Mouse (Mus musculus): ENCODE data around the gene Ctnnbl1.

The Ctnnbl1 gene

DNA sequence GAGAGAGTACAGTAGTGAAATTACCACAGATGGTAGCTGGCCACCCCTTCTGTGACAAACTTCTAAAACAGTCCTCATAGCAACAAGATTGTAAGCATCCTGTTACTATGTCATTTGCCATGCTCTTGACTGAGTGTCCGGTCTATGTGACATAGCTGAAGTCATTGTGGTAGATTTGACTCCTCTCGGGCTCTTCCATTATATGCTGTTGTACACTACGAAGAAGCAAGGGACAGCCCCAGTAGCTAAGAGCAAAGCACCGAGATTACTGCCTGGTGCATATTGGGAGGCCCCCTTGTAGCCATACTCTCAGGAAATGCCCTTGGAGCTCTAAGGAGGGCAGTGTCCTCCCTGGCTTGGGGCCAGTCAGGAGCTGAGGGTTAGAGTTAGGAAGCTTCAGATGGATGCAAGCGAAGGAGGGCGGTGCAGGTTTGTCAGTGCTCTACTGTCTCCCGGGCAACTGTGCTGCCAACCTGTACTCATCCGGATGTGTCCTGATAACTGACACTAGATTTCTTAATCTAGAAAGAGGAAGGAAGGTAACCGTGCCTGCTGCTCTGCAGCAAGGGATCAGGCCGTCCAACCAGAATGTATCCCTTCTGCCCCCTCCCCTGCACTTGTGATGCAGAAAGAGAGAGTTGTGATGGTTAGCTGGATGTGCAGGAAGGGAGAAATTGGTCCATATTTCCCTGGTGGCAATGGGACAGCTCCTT lies 55.8 kb downstream of the Ctnnbl1 start:
- in situ Hi-C loops (cut with MboI, MseI) = no loop called here

DNA sequence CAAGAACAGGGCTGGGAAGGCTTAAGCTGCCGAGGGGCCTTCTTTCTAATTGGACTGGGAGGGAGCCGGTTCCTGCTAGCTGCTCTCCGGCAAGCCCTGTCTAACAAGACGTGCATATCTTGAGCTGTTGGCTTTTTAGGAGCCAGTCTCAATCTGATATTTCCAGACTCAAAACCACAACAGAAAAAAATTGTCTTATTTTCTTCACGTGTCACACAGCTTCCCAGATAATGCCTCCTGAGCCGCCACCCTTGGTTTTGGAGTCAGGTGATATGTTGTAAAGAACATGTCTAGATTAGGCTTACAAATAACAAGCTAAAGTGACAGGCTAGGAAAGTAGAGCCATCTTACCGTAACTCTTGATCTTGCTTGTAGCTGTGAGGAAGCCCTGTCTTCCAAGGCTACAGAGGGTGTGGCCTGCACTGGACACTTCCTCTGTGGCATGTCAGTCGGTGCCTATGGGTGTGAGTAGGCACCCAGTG lies 56.7 kb downstream of the Ctnnbl1 start:
- in situ Hi-C loops (cut with MboI, MseI) = no loop called here

DNA sequence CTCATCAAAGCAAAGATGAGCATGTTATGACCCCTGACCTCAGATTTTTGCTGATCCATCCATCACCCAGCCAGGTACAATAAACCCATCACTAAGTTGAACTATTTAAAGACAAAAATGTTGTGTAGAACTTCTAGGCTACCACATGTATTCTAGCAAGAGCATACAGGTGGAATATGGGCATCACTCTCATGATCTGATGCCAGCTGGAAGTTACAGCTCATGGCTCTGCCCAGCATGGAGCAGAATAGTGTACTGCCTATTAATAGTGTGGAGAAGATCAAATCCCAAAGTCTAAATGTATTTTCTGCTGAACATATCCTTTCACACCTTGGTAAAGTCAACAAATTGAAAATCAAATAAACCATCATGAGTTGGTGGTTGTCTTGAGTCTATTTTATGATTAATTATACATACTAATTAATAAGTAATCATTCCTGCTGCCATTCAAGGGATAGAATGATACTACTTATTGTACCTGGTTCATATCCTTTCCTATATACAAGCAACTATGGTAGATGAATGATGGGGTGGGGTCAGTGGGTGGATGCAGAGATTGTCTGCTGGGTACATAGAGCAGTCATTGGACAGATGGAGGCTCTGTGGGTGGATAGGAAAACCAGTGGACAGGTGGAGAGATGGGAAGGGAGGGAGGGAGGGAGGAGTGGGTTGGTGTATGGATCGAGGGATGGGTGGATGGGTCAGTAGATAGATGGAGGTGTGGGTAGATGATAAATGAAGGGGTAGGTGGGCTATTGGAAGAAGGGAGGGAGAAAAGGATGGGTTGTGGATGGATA lies 58.6 kb downstream of the Ctnnbl1 start:
- in situ Hi-C loops (cut with MboI, MseI) = no loop called here

DNA sequence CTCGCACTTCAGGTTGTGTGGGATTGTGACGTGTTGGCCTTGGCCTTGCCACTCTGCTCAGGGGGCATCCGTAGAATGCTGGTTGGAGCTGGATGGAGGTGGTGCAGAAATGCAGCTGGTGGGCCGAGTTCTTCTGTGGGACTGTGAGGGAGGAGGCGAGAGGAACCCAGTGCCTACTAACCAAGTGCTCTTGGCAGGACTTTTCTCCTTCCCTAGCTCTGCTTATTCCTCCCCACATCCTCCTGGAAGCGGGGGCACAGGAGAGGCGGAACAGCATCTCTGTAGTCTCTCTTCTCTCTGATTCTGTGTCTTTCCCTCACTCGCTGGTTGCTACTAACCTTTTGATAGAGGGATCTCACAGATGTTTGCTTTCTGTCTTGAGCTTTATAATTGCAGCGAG lies 62.3 kb downstream of the Ctnnbl1 start:
- in situ Hi-C loops (cut with MboI, MseI) = no loop called here

DNA sequence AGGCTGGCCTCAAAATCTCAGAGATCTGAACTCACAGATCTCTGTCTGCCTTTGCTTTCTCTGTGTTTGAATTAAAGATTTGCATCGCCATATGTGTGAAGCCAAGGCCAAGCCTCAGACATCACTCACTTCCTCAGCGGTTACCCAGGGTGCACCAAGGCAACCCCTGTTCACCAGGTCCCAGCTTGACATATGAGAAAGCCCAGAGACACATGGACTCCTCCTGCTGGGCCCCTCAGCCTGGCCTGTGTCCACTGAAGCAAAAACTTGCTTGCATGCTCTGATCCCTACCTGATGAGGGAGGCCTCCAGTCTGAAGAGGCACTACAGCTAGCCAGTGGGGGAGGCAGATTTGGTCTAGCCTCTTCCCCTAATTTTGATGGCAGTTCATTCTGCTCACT lies 63.1 kb downstream of the Ctnnbl1 start:
- in situ Hi-C loops (cut with MboI, MseI) = no loop called here

DNA sequence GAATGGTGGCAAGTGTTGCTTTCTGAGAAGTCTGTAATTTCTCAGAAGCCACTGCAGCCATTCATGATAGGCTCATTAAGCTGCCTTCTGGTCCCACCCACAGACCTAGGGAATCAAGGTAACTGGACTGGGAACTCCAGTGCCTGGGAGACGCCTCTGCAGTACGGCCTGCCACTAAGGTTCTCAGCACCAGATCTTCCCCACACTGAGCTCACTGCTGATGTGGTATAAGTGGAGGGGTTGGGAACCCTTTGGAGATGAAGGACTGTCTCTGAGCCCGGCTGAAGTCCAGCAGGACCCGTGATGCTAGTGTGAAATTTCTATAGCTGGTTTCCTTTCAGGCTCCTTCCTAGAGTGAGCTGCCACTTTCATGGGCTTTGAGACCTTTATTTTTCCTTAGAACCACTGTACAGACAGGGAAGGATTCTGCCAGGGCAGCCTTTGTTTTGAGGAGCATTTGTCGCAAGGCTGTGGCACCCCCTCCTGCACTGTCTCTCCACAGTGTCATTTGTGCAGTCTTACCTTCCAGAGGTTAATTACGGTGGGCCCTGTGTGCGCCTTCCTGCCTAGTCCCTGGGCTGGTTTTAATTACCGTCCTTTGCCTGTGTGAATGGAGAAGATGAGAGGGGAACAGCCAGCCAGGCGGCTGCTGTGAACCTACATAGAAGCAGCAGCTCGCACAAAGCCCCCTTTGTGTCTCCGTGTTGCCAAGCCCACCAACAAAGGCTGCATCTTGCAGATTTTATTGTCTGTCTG lies 63.7 kb downstream of the Ctnnbl1 start:
- in situ Hi-C loops (cut with MboI, MseI) = no loop called here

DNA sequence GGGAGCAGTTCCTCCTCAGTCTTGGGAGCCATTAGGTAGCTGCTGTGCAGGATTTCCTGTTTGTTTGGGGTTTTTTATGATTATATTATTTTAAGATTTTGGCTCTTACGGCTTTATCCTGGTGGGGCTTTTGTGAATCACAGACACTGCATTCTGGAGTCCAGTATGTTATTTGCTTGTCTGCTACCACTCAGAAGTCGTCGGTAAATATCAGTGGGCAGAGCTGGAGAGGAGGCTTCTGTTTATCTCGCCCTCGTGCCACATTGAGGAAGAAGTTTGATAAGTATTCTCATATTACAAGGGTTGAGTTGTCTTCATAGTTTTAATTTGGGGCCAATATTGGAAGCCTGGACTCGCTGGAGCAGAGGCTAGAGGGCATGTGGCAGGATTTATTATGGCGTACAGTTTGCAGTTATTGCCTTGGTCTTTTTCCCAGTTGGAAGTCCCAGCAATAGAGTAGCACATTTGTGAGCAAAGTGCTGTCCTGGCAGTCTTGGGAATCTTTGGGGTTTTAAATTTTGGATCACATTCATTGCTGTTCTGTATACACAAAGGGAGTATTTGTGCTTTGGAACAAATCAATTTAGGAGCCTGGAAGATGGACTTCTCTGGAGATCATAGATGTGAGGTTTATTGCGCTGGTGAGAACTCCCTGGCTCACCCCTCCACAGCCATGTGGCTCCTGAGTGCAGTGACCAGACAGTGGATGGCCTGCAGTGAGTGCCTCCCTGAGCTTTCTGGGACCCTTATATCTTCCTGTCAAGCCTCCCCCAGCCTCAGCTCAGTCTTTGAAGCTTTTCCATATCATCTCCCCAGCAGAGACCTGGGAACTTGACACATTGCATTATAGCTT lies 64.5 kb downstream of the Ctnnbl1 start:
- in situ Hi-C loops (cut with MboI, MseI) = no loop called here

DNA sequence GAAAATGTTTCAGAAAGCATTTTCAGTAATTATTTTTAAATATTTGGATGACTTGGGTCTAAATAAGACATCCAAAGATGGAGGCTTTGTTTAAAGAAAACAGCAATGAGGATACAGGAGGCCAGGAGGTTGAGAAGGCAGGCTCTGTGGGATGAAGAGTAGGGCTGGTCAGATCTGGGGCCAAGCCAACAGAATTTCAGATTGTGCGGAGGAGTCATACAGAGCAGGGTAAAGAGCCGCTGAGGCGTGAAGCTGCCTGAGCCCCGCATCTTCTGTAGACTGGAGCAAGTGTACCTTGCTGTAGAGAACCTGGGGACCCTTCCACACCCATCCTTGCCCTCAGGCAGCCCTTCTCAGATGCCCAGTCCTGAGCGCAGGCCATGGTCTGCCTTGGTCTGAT lies 65.5 kb downstream of the Ctnnbl1 start:
- in situ Hi-C loops (cut with MboI, MseI) = no loop called here

DNA sequence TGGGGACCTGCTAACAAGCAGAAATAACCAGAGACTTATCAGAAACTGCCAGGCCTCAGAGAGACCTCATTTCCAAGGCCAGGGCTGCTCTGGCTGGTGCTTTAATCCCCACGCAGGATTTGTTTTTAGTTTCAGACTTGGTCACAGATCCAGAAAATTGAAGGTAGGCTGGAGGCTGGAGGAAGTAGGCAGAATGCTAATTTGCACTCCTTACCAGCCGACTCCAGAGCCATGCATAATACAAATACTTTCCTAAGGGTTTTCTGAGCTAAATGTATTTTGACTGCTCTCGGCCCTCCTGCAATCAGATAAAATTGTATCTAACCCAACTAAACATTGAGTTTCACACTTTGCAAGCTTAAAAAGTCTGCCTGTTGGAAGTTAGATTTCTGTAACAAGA lies 67.2 kb downstream of the Ctnnbl1 start:
- in situ Hi-C loops (cut with MboI, MseI) = no loop called here

DNA sequence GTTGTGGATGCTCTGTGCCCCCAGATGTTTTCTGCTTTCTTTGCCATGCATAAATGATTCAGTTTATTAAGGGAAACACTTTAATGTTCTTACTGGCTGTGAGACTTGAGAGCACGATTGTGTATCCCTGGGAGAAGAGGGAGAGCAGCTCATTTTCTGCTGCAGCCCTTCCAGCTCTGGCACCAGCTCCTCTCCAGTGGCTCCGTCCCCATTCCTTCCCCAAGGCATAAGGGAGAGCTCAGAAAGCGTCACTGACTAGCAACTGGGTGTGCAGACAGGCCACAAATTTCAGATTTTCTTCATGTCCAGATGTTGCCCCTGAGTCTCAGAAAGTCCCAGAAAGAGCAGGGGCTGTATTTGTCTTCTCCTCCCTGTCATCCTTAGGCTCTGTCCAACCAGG lies 67.9 kb downstream of the Ctnnbl1 start:
- in situ Hi-C loops (cut with MboI, MseI) = no loop called here

DNA sequence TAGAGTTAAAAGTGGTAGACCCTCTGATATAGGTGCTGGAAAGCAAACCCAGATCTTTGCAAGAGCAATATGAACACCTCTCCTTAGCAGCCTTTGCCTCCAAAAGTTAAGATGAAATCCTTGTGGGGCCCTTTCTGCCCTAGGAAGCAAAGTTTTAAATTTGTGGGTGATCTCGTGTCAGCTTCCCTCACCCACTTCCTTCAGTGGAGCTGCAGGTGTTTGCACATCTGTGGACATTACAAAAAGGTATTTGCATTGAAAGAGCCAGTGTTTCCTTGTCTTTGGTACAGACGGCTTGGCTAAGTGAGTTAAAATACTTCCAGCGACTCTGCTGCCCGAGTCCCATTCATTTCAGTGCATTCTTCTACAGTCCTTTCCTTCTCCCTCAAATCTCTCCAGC lies 69.9 kb downstream of the Ctnnbl1 start:
- in situ Hi-C loops (cut with MboI, MseI) = no loop called here

DNA sequence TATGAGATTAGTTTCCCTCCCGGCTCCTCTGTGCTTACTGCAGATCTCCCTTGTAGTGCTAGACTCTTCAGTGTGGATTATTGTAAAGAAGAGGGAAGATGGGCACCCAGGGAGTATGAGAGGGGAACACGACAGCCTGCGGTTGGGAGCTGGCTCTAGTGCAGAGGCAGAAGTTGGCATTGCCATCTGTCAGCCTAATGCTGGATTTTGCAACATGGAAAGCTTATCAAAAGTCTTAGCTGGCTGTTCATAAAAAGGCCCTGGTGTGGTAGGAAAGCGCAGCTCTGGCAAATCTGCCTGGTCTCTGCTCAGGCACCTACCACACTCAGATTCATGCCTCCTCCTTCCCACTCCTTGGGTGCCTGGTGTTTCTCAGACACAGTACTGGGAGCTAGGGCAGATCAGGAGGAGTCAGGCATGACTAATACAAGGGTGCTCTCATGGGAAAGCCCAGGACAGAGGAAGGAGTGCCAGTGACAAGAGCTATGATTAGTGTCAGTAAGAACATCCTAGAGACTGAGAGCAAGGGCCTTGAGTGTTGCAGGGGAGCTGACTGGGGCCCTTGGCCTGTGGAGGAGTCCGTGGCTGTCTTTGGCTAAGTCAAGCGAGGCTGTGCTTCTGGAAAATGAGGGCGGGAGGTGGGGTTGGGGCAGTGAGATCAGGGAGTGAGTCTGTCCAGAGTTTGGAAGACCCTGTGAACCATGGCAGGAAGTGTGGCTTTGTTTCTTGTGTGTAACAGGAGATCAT lies 70.6 kb downstream of the Ctnnbl1 start:
- in situ Hi-C loops (cut with MboI, MseI) = no loop called here

DNA sequence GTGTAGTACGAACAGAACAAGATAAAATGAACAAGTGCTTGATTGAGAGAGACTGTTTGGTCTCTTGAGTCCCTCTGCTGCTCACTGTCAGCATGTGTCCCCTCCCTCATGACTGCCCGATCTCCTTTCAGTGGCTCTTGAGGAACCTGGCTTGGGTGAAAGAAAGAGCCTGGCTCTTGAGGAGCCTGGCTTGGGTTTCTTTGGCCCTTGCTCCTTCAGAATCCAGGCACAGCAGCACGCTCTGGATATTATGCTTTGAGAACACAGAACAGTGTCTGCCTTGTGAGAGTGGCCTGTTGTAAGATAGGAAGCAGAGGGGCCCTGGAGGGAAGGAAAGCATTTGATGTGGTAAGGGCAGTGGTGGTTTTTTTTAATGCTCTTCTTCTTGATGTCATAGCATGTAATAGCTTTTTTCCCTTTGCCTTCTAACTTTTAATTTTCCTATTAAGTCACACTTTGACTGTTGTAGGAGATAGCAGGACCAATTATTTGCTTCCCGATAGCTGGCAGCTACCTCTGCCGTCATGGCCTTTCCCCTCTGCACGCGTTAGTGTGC lies 71.2 kb downstream of the Ctnnbl1 start:
- in situ Hi-C loops (cut with MboI, MseI) = no loop called here

DNA sequence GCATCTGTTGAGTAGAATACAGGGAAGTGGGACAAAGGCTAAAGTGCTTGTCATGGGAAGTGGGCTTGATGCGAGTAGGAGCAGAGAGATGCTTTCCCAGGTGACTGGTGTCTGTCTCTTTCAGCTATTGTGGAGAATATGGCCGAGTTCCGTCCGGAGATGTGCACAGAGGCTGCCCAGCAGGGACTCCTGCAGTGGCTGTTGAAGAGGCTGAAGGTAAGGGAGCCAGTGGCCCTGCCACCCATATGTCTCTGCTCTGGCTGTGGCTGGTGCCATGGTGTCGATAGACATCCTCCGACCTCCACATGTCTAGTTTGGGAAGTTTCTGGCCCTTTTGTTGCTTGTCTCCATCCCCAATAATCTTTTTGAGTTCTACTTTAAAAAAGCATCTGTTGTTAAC lies 72.1 kb downstream of the Ctnnbl1 start:
- in situ Hi-C loops (cut with MboI, MseI) = no loop called here

DNA sequence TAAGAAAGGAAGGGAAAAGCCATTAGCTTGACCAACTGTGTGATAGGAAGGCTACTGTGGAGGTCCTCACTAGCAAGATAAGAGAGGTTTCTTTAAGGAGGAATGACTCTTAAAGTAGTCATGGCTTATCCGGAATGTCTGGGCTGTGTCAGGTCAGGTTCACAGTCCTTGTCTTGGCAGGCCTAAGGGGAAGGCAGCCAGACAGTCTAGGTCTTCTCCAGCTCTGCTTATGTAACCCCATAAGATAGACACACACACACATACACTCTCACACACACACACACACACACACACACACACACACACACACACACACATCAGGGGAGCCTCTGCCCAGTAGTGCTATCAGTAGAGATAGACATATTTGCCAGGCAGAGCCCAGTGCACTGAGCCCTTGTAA lies 73.5 kb downstream of the Ctnnbl1 start:
- in situ Hi-C loops (cut with MboI, MseI) = no loop called here

DNA sequence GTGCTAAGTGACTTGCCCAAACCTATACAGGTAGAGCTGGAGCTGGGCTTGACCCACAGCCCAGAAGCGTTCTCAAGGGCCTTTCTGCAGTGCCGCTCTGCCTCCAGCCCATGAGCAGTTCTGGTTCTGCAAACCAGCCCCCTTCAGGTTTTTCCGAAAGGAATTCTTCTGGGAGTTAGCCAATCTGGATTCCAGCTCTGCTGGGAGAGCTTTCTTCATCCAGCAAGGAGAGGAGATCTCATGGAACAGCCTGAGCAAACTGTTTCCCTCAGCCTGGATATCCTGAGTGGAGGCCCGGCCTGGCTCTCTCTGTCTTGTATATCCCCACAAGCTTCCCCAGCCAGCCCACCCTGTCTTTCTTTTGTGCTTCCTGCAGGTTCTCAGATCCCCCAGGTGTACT lies 75.9 kb downstream of the Ctnnbl1 start:
- in situ Hi-C loops (cut with MboI, MseI) = no loop called here

DNA sequence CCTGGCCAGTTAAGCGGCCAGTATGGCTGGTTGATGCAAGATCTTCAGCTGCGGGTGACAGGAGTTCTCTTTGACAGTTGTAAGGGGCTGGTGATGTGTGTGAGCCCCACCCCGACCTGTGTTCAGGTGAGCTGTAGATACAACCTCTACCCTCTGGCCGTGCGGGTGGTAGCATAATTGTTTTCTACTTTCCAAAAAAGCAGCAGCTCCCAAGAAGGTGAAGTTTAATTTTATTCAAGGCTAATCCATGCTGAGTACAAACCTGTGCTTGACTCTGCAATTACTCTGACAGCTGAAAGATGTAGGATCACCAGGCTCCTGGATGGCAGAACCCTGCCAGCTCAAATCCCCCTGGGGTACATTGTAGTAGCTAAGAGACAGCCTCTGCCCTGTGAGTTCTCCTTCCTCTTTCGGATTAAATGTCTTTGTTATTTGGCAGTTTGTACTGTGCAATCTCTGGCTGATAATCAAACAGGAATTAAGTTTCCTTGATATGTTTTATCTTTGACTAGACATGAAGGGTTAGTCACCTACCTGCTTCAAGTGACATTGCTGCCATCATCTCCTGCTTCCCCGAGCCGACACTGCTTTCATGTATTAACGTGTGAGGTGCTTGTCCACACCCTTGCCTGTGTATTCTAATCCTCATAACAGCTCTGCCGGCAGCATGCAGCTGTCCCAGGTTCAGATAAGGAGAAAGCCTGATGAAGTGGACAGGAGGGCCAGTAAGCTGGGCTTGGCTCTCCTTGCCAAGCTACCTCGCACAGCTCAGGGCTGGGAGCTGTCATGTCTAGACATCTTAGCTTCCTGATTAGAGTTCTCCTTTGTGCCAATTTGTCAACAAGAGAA lies 77.1 kb downstream of the Ctnnbl1 start:
- in situ Hi-C loops (cut with MboI, MseI) = no loop called here

DNA sequence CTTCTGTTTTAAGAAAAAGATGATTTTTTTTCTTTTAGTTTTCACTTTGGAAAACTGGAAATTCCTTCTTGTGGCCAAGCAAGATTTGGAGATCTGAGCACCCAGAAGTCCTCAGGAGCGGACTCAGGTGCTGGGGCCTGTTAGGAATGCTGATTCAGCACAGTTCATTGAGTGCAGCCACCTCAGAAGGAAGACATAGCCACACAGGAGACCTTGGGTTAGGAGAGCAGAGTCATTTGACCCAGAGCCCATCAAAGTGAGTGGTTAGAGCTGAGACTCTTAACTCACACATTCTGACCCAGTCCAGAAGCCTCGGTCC lies 77.7 kb downstream of the Ctnnbl1 start:
- in situ Hi-C loops (cut with MboI, MseI) = no loop called here

DNA sequence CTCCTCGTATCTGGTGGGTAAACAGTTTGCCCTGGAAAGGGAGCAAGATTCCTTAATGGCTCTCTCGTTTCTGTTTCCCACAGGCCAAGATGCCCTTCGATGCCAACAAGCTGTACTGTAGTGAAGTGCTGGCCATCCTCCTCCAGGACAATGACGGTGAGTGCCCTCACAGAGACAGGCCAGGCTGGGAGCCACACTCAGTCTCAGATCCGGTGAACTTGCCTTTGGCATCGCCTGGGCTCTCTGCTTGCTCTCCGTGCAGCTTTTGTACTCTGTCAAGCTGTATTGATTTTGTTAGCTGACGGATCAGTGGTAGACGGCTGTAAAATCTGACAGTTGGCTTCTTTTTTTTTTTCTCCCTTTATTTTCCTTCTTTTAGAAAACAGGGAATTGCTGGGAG lies 80.5 kb downstream of the Ctnnbl1 start:
- in situ Hi-C loops (cut with MboI, MseI) = no loop called here

All from T-helper 2 cell (primary cell).